Mouse (Mus musculus) myocyte (in vitro differentiated cells): ENCODE measurements at regions not wholly inside any gene's neighbourhood (a gene's known extent, or its start where the extent isn't known, plus 50 kb on each side); places are given as distances from the start of the nearest gene placed in this dataset.

Source experiments
- E2F4 ChIP-seq: IDR thresholded peaks from one replicate; pipeline ENCODE4 v1.6.1; 2011; ENCODE audit warnings: mild to moderate bottlenecking, control low read depth, moderate library complexity; ENCODE audit not compliant: insufficient read depth
- MAX ChIP-seq: IDR thresholded peaks from one replicate; pipeline ENCODE4 v1.6.1; 2011; ENCODE audit warnings: low read depth, mild to moderate bottlenecking, control low read depth
- MYOG ChIP-seq, 3 experiments: IDR thresholded peaks; one replicate each; pipeline ENCODE4 v1.6.1; 2011; ENCODE audit warnings: control low read depth in 2 of 3, low read depth in 2 of 3, mild to moderate bottlenecking in 2 of 3; ENCODE audit not compliant: insufficient read length in 2 of 3, control insufficient read depth in 1 of 3, insufficient read depth in 1 of 3
- POLR2A ChIP-seq: IDR thresholded peaks from one replicate; pipeline ENCODE4 v1.6.1; 2011; ENCODE audit warnings: low read depth, mild to moderate bottlenecking, control low read depth, moderate library complexity; ENCODE audit not compliant: insufficient read length
- POLR2AphosphoS2 ChIP-seq: IDR thresholded peaks from one replicate; pipeline ENCODE4 v1.6.1; 2011; ENCODE audit warnings: low read depth, control low read depth; ENCODE audit not compliant: insufficient read length
- TCF12 ChIP-seq: IDR thresholded peaks from one replicate; pipeline ENCODE4 v1.6.1; 2011; ENCODE audit warnings: mild to moderate bottlenecking, control low read depth; ENCODE audit not compliant: poor library complexity, insufficient read depth, severe bottlenecking

GRCm38 (mm10) chr7:36892776-36893500, 195.0 kb downstream of the Tshz3 start:
- TF ChIP-seq TCF12 (no peak), MYOG (IDR thresholded peaks at IDR 0.05; ENCODE audit: control insufficient read depth in 1 of 3, insufficient read depth in 1 of 3, insufficient read length in 2 of 3, low read depth in 2 of 3) (no peak), MAX (no peak), E2F4 (no peak), POLR2AphosphoS2 (no peak), POLR2A (no peak)
